Mouse (Mus musculus): ENCODE measurements around the gene Tacr2. TPM values are rescaled to one million over a fixed set of nuclear protein-coding genes. Genes with fewer than 3 reads are reported as not detected.

The Tacr2 gene
- polyA plus RNA-seq, 1 experiment from 2014 or later: not detected

- Histone ChIP-seq H3K36me3 (peaks cover 60% of the 10 kb centered on the region), H3K4me1 (replicated peaks) (no peaks in the 10 kb centered on the region), H3K4me2 (replicated peaks) (no peak overlapping the region), H3K9ac (replicated peaks) (no peak overlapping the region), H3K27ac (no peak overlapping the region), H3K27me3 (no peaks in the 10 kb centered on the region), H3K9me3 (no peaks in the 10 kb centered on the region), H3K4me3 (replicated peaks) (no peak overlapping the region)
- WGBS: 87% methylated on average over 4 of the region's 4 CpGs
- no peak for ATAC-seq
Observed at GRCm38 (mm10) chr10:62279671-62280070, 27.4 kb downstream of the Tacr2 start.

GRCm38 (mm10) chr10:62282782-62283181 lies 30.5 kb downstream of the Tacr2 start:
- WGBS: 57% methylated on average over 9 of the region's 9 CpGs
- H3K9ac ChIP-seq (replicated peaks): no peak overlapping the region
- peaks cover 74% of the 10 kb centered on the region for H3K36me3 ChIP-seq
- no peaks in the 10 kb centered on the region for H3K9me3 ChIP-seq
- no peaks in the 10 kb centered on the region for H3K27me3 ChIP-seq
- ATAC-seq: no peak
- H3K4me3 ChIP-seq (replicated peaks): no peak overlapping the region
- H3K27ac ChIP-seq: no peak overlapping the region
- no peak overlapping the region for H3K4me2 ChIP-seq (replicated peaks)
- H3K4me1 ChIP-seq (replicated peaks): no peaks in the 10 kb centered on the region

- no peaks in the 10 kb centered on the region for H3K4me1 ChIP-seq (replicated peaks)
- peaks cover 70% of the 10 kb centered on the region for H3K36me3 ChIP-seq
- H3K27ac ChIP-seq: no peak overlapping the region
- H3K9ac ChIP-seq (replicated peaks): no peak overlapping the region
- H3K4me2 ChIP-seq (replicated peaks): no peak overlapping the region
- H3K9me3 ChIP-seq: no peaks in the 10 kb centered on the region
- no peak for ATAC-seq
- 87% methylated on average over 4 of the region's 4 CpGs for WGBS
- no peaks in the 10 kb centered on the region for H3K27me3 ChIP-seq
- H3K4me3 ChIP-seq (replicated peaks): no peak overlapping the region
Observed at GRCm38 (mm10) chr10:62283206-62283792, 31.1 kb downstream of the Tacr2 start.

- Histone ChIP-seq H3K9me3 (no peaks in the 10 kb centered on the region), H3K27me3 (no peaks in the 10 kb centered on the region), H3K36me3 (peaks cover 66% of the 10 kb centered on the region), H3K9ac (replicated peaks) (no peak overlapping the region), H3K4me2 (replicated peaks) (no peak overlapping the region), H3K27ac (no peak overlapping the region), H3K4me1 (replicated peaks) (no peaks in the 10 kb centered on the region), H3K4me3 (replicated peaks) (no peak overlapping the region)
- ATAC-seq: no peak
- WGBS: 83% methylated on average over 6 of the region's 6 CpGs
Observed at GRCm38 (mm10) chr10:62287460-62288124, 35.4 kb downstream of the Tacr2 start.

- H3K9me3 ChIP-seq: no peaks in the 10 kb centered on the region
- H3K4me3 ChIP-seq (replicated peaks): no peak overlapping the region
- H3K36me3 ChIP-seq: peaks cover 59% of the 10 kb centered on the region
- no peak overlapping the region for H3K27ac ChIP-seq
- H3K27me3 ChIP-seq: no peaks in the 10 kb centered on the region
- ATAC-seq: no peak
- no peak overlapping the region for H3K9ac ChIP-seq (replicated peaks)
- H3K4me2 ChIP-seq (replicated peaks): no peak overlapping the region
- 0 out of 2 replicates have a peak, but pooled peaks cover 5% of the 10 kb centered on the region for H3K4me1 ChIP-seq (replicated peaks)
- 91% methylated on average over 4 of the region's 4 CpGs for WGBS
Observed at GRCm38 (mm10) chr10:62294112-62294511, 41.9 kb downstream of the Tacr2 start.

- Histone ChIP-seq H3K27me3 (no peaks in the 10 kb centered on the region), H3K4me3 (replicated peaks) (no peak overlapping the region), H3K27ac (no peak overlapping the region)
Observed at GRCm38 (mm10) chr10:62296086-62296872, 44.0 kb downstream of the Tacr2 start.

GRCm38 (mm10) chr10:62300006-62300827 lies 48.0 kb downstream of the Tacr2 start:
- Histone ChIP-seq H3K4me1 (replicated peaks) (0 out of 2 replicates have a peak, but pooled peaks cover 5% of the 10 kb centered on the region), H3K36me3 (peaks cover 30% of the 10 kb centered on the region), H3K27me3 (no peaks in the 10 kb centered on the region), H3K9me3 (no peaks in the 10 kb centered on the region), H3K4me3 (replicated peaks) (no peak overlapping the region), H3K27ac (no peak overlapping the region), H3K9ac (replicated peaks) (no peak overlapping the region), H3K4me2 (replicated peaks) (no peak overlapping the region)
- WGBS: 86% methylated on average over 23 of the region's 23 CpGs
- ATAC-seq: no peak

More at GRCm38 (mm10) chr10:62296086-62296872, 44.0 kb downstream of the Tacr2 start:
- 48% methylated on average over 24 of the region's 26 CpGs for WGBS
- H3K4me1 ChIP-seq (replicated peaks): 0 out of 2 replicates have a peak, but pooled peaks cover 5% of the 10 kb centered on the region
- peaks cover 39% of the 10 kb centered on the region for H3K36me3 ChIP-seq
- no peak overlapping the region for H3K9ac ChIP-seq (replicated peaks)
- H3K9me3 ChIP-seq: no peaks in the 10 kb centered on the region
- H3K4me2 ChIP-seq (replicated peaks): no peak overlapping the region
- ATAC-seq: peak; percentile 49

GRCm38 (mm10) chr10:62305090-62305489 lies 52.9 kb downstream of the Tacr2 start:
- WGBS: 87% methylated on average over 6 of the region's 6 CpGs
- no peak for ATAC-seq

GRCm38 (mm10) chr10:62306483-62306882 lies 54.2 kb downstream of the Tacr2 start:
- no peak overlapping the region for H3K4me2 ChIP-seq (replicated peaks)
- H3K27ac ChIP-seq: no peak overlapping the region
- WGBS: 82% methylated on average over 3 of the region's 3 CpGs
- ATAC-seq: no peak
- H3K9ac ChIP-seq (replicated peaks): no peak overlapping the region
- no peaks in the 10 kb centered on the region for H3K9me3 ChIP-seq
- H3K4me1 ChIP-seq (replicated peaks): peaks cover 2% of the 10 kb centered on the region
- no peaks in the 10 kb centered on the region for H3K27me3 ChIP-seq
- H3K36me3 ChIP-seq: peaks cover 15% of the 10 kb centered on the region
- H3K4me3 ChIP-seq (replicated peaks): no peak overlapping the region

More at GRCm38 (mm10) chr10:62305090-62305489, 52.9 kb downstream of the Tacr2 start:
- no peak overlapping the region for H3K4me2 ChIP-seq (replicated peaks)
- no peak overlapping the region for H3K9ac ChIP-seq (replicated peaks)
- no peak overlapping the region for H3K27ac ChIP-seq
- H3K9me3 ChIP-seq: no peaks in the 10 kb centered on the region
- no peaks in the 10 kb centered on the region for H3K27me3 ChIP-seq
- H3K4me1 ChIP-seq (replicated peaks): no peaks in the 10 kb centered on the region
- H3K4me3 ChIP-seq (replicated peaks): no peak overlapping the region
- H3K36me3 ChIP-seq: peaks cover 15% of the 10 kb centered on the region

GRCm38 (mm10) chr10:62308896-62309491 lies 56.8 kb downstream of the Tacr2 start:
- 93% methylated on average over 11 of the region's 11 CpGs for whole genome bisulfite sequencing
- ATAC-seq: no peak
- peaks cover 10% of the 10 kb centered on the region for H3K4me1 ChIP-seq (replicated peaks)

GRCm38 (mm10) chr10:62309593-62309992 lies 57.4 kb downstream of the Tacr2 start:
- no peak overlapping the region for H3K4me3 ChIP-seq (replicated peaks)
- WGBS: 93% methylated on average over 5 of the region's 5 CpGs
- no peak overlapping the region for H3K9ac ChIP-seq (replicated peaks)
- H3K36me3 ChIP-seq: peaks cover 3% of the 10 kb centered on the region; the same call in 1 of the 2 replicates
- no peaks in the 10 kb centered on the region for H3K9me3 ChIP-seq
- no peak overlapping the region for H3K27ac ChIP-seq
- no peak overlapping the region for H3K4me2 ChIP-seq (replicated peaks)
- H3K4me1 ChIP-seq (replicated peaks): peaks cover 10% of the 10 kb centered on the region
- no peak for ATAC-seq
- H3K27me3 ChIP-seq: no peaks in the 10 kb centered on the region

More at GRCm38 (mm10) chr10:62308896-62309491, 56.8 kb downstream of the Tacr2 start:
- H3K36me3 ChIP-seq: peaks cover 6% of the 10 kb centered on the region
- H3K4me3 ChIP-seq (replicated peaks): no peak overlapping the region
- H3K9me3 ChIP-seq: no peaks in the 10 kb centered on the region
- no peak overlapping the region for H3K4me2 ChIP-seq (replicated peaks)
- no peaks in the 10 kb centered on the region for H3K27me3 ChIP-seq
- H3K9ac ChIP-seq (replicated peaks): no peak overlapping the region
- H3K27ac ChIP-seq: no peak overlapping the region

All from midbrain, embryonic 13.5 days (tissue).